Mouse (Mus musculus) right cerebral cortex, postnatal 4 days (tissue): Measurements from ENCODE around the gene Gpr22.

Source experiments
- DNase-seq: peaks from one replicate; pipeline ENCODE4 v3.0.0-alpha.2; 2022

Gene Gpr22

DNA sequence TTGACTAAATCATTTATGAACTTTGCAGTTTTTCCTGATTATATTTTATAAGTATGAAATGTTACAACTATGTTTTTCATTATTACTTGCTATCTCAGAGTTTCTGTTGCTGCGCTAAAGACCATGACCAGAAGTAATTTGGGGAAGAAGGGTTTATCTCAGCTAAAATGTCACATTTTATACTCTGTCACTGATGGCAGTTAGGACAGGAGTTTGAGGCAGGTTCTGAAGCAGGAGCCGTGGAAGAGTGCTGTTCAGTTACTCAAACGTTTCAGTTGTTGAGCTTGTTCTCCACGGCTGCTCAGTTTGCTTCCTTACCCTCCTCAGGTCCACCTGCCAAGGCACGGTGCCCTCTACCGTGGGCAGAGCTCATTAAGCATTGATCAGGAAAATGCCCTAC lies 47.7 kb downstream of the Gpr22 start:
- DNase-seq, result no peak
